Mouse (Mus musculus): Measurements from ENCODE around the gene Plau. TPM values are rescaled to one million over a fixed set of nuclear protein-coding genes. Genes with fewer than 3 reads are reported as not detected.

Gene Plau
- polyA plus RNA-seq, 1 experiment from 2014 or later: 1.7 TPM

DNA sequence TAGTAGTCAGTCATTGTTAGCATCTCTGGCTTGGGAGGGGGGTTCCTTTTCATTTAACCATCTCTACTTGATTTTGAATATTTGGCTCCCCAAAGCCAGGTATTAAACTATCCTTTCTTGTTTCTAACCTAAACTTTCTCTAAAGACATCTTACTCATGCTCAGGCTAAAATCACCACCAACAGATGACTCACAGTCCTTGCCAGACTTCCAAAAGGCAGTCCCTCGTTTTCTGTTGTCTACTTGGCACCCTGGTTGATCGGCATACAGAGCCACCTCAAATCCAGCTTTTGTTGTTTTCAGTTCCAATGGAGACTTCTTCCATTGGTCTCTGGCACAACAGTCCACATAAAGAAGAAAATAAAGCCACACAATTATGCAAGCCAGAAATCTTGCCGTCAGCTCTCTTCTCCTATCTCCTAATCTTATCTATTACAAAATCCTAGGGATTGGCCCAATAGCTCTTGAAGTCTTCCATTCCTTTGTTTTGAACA, 11.2 kb downstream of the Plau start:
- no peak overlapping the region for H3K4me3 ChIP-seq (ENCODE audit: control insufficient read depth in 1 of 2, insufficient read depth in 1 of 2, low read depth in 1 of 2, low read length in 2 of 2)

DNA sequence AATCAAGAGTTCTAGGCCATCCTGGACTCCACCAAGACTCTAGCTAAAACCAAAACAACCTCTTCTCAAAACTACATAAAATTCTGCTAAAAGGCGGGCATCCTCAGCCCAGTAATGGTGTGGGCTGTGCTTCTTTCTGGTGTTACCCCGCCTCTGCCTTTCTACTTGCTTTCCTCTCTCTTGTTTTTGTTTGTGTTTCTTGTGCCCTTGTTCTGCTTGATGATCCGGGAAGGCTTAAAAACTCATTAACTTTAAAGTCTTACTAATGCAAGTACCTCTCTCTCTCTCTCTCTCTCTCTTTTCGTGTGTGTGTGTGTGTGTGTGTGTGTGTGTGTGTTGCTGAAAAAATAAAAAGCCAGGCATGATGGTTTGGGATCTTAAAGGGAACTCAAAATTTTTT, 13.3 kb downstream of the Plau start:
- H3K4me1 ChIP-seq (ENCODE audit: control insufficient read depth in 2 of 2, insufficient read depth in 2 of 2, low read length in 2 of 2): peaks cover 0 to 2% of the 10 kb centered on the region in 2 experiments; a peak in 1 of 4 replicates
- no peak overlapping the region for H3K27ac ChIP-seq (replicated peaks in 1 of 2; ENCODE audit: control insufficient read depth in 1 of 2, insufficient read depth in 1 of 2, low read depth in 2 of 2, low read length in 2 of 2)
- ATAC-seq (ENCODE audit: insufficient number of reproducible peaks, insufficient read depth, low FRiP score, low read depth): no peak
- H3K4me2 ChIP-seq (ENCODE audit: low read length): no peak overlapping the region
- H3K36me3 ChIP-seq (ENCODE audit: control insufficient read depth, insufficient read depth, low read length): no peaks in the 10 kb centered on the region
- no peaks in the 10 kb centered on the region for H3K9me3 ChIP-seq (ENCODE audit: control insufficient read depth, low read length)
- H3K4me3 ChIP-seq (ENCODE audit: control insufficient read depth in 1 of 2, insufficient read depth in 1 of 2, low read depth in 1 of 2, low read length in 2 of 2): no peak overlapping the region
- no peak overlapping the region for H3K9ac ChIP-seq (ENCODE audit: low read length)
- no peaks in the 10 kb centered on the region for H3K27me3 ChIP-seq (ENCODE audit: control insufficient read depth, insufficient read depth, low read length)
- 68% methylated on average over 4 of the region's 4 CpGs for WGBS

More for the DNA sequence above, 11.2 kb downstream of the Plau start:
- ATAC-seq (ENCODE audit: insufficient number of reproducible peaks, insufficient read depth, low FRiP score, low read depth): no peak
- H3K36me3 ChIP-seq (ENCODE audit: control insufficient read depth, insufficient read depth, low read length): no peaks in the 10 kb centered on the region
- H3K9ac ChIP-seq (ENCODE audit: low read length): no peak overlapping the region
- H3K27me3 ChIP-seq (ENCODE audit: control insufficient read depth, insufficient read depth, low read length): no peaks in the 10 kb centered on the region
- H3K27ac ChIP-seq (replicated peaks in 1 of 2; ENCODE audit: control insufficient read depth in 1 of 2, insufficient read depth in 1 of 2, low read depth in 2 of 2, low read length in 2 of 2): no peak overlapping the region
- H3K4me1 ChIP-seq (ENCODE audit: control insufficient read depth in 2 of 2, insufficient read depth in 2 of 2, low read length in 2 of 2): peaks cover 0 to 2% of the 10 kb centered on the region in 2 experiments; a peak in 1 of 4 replicates
- H3K4me2 ChIP-seq (ENCODE audit: low read length): no peak overlapping the region
- WGBS: 72% methylated on average over 3 of the region's 3 CpGs
- no peaks in the 10 kb centered on the region for H3K9me3 ChIP-seq (ENCODE audit: control insufficient read depth, low read length)

DNA sequence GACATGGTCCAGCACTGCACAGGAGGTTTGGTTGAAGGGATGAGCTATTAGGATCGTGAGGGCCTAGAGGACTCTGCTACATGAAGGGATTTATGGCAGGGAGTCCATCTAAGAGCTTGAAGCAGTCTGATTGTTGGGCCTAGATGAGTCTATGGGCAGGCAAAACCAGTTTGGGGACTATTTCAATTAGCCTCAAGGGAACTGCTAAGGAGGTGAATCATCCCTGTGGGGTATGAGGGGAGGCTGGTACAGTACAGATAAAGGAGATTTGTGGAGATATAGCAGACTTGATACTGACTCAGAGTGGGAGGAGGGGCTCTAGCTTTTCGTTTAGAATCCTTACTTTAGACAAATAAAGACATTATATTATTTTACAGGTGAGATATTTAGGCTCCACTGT, 14.0 kb downstream of the Plau start:
- 69% methylated on average over 2 of the region's 2 CpGs for WGBS
- Histone ChIP-seq H3K27ac (replicated peaks in 1 of 2; ENCODE audit: control insufficient read depth in 1 of 2, insufficient read depth in 1 of 2, low read depth in 2 of 2, low read length in 2 of 2) (no peak overlapping the region), H3K9me3 (ENCODE audit: control insufficient read depth, low read length) (no peaks in the 10 kb centered on the region), H3K27me3 (ENCODE audit: control insufficient read depth, insufficient read depth, low read length) (no peaks in the 10 kb centered on the region), H3K4me1 (ENCODE audit: control insufficient read depth in 2 of 2, insufficient read depth in 2 of 2, low read length in 2 of 2) (peaks cover 0 to 2% of the 10 kb centered on the region in 2 experiments; a peak in 1 of 4 replicates), H3K4me3 (ENCODE audit: control insufficient read depth in 1 of 2, insufficient read depth in 1 of 2, low read depth in 1 of 2, low read length in 2 of 2) (no peak overlapping the region), H3K9ac (ENCODE audit: low read length) (no peak overlapping the region), H3K4me2 (ENCODE audit: low read length) (no peak overlapping the region), H3K36me3 (ENCODE audit: control insufficient read depth, insufficient read depth, low read length) (no peaks in the 10 kb centered on the region)
- ATAC-seq (ENCODE audit: insufficient number of reproducible peaks, insufficient read depth, low FRiP score, low read depth): no peak

DNA sequence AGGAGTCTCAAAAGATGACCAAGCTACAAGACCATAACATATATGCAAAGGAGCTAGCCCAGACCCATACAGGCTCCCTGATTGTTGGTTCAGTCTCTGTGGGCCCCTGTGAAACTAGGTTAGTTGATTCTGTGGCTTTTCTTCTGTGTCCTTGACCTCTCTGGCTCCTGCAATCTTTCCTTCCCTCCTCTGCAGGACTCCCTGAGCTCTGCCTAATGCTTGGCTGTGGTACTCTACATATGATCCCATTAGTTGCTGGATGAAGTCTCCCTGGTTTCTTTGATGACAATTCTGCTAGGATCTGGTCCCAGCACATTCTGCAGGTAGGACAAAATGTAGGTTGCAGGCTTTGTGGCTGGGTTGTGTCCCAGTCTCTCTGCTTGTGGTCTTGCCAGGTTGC, 15.3 kb downstream of the Plau start:
- Histone ChIP-seq H3K4me3 (ENCODE audit: control insufficient read depth in 1 of 2, insufficient read depth in 1 of 2, low read depth in 1 of 2, low read length in 2 of 2) (no peak overlapping the region), H3K9ac (ENCODE audit: low read length) (no peak overlapping the region)

DNA sequence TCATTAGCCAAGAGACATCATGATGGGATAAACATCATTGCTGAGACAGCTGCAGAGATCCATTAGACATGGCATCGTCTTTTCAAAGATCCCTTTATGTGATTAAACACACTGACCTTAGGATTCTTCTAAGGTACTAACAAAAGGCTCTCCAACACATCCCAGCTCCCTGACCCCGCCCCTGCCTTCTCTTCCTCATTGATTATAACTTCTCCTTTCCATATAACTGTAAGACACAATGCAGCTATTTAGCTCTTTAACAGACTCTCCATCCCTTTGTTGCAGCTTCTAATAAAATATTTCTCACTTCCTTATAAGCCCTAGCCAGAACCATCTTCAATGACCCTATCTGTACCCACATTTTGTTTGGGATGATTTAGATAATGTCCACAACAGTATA, 24.7 kb downstream of the Plau start:
- H3K9me3 ChIP-seq (ENCODE audit: control insufficient read depth, low read length): no peaks in the 10 kb centered on the region
- H3K4me3 ChIP-seq (ENCODE audit: control insufficient read depth in 1 of 2, insufficient read depth in 1 of 2, low read depth in 1 of 2, low read length in 2 of 2): no peak overlapping the region
- no peaks in the 10 kb centered on the region for H3K4me1 ChIP-seq (ENCODE audit: control insufficient read depth in 2 of 2, insufficient read depth in 2 of 2, low read length in 2 of 2)
- H3K36me3 ChIP-seq (ENCODE audit: control insufficient read depth, insufficient read depth, low read length): no peaks in the 10 kb centered on the region
- H3K27me3 ChIP-seq (ENCODE audit: control insufficient read depth, insufficient read depth, low read length): no peaks in the 10 kb centered on the region
- ATAC-seq (ENCODE audit: insufficient number of reproducible peaks, insufficient read depth, low FRiP score, low read depth): no peak
- H3K9ac ChIP-seq (ENCODE audit: low read length): no peak overlapping the region
- no peak overlapping the region for H3K4me2 ChIP-seq (ENCODE audit: low read length)
- 71% methylated on average over 2 of the region's 2 CpGs for WGBS
- no peak overlapping the region for H3K27ac ChIP-seq (replicated peaks in 1 of 2; ENCODE audit: control insufficient read depth in 1 of 2, insufficient read depth in 1 of 2, low read depth in 2 of 2, low read length in 2 of 2)

More for the DNA sequence above, 15.3 kb downstream of the Plau start:
- no peaks in the 10 kb centered on the region for H3K4me1 ChIP-seq (ENCODE audit: control insufficient read depth in 2 of 2, insufficient read depth in 2 of 2, low read length in 2 of 2)
- H3K4me2 ChIP-seq (ENCODE audit: low read length): no peak overlapping the region
- H3K27me3 ChIP-seq (ENCODE audit: control insufficient read depth, insufficient read depth, low read length): no peaks in the 10 kb centered on the region
- no peak overlapping the region for H3K27ac ChIP-seq (replicated peaks in 1 of 2; ENCODE audit: control insufficient read depth in 1 of 2, insufficient read depth in 1 of 2, low read depth in 2 of 2, low read length in 2 of 2)
- no peaks in the 10 kb centered on the region for H3K9me3 ChIP-seq (ENCODE audit: control insufficient read depth, low read length)
- no peak for ATAC-seq (ENCODE audit: insufficient number of reproducible peaks, insufficient read depth, low FRiP score, low read depth)
- H3K36me3 ChIP-seq (ENCODE audit: control insufficient read depth, insufficient read depth, low read length): no peaks in the 10 kb centered on the region

DNA sequence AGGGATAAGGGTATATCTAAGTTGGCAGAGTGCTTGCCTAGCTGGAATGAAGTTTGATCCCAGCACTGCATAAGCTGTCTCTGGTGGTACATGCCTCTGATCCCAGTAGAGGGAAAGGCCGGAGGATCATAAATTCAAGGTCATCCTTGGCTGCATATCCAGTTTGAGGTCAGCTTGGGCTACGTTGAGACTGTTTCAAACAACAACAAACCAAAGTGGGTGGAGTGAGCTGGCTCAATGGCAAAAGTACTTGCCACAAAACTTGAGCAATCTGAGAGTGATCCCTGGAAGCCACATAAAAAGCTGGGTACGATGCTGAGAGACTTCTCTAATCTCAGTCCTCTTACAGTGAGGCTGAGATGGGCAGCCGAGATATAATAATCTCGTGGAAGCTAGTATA, 25.1 kb downstream of the Plau start:
- H3K4me3 ChIP-seq (ENCODE audit: control insufficient read depth in 1 of 2, insufficient read depth in 1 of 2, low read depth in 1 of 2, low read length in 2 of 2): no peak overlapping the region
- no peak for ATAC-seq (ENCODE audit: insufficient number of reproducible peaks, insufficient read depth, low FRiP score, low read depth)

DNA sequence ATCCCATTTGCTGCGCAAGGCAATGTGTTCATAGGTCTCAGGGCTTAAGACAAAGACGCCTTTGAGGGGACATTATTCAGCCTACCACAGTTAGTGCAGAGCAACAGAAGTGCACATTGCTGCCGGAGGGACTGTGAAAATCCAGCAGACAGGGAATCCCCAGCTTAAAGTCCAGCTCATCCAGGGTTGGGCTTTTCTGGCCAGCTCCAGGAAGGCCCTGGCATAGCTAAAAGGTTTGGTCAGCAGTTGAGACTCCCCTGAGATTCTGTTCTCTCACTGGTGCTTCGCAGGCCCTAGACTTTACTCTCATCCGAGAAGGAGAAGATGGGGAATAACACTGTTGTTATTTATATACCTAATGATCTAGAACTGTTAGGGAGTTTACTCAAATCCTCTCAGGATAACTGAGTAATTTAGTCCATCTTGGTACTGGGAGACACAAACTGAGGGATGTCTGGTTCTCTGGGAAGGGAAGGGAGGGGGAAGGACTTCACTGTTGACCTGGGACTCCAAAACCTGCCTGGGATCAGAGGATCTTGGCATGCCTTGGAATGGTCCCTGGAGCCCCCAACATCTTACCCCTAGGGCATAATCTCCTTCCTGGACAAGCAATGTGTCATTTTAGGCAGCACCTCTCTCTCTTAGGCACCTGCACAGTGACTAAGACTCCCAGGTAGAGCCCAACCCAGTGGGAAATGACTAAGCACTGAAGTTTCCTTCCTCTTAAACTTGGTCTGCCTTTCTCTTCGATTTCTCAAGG, 27.0 kb downstream of the Plau start:
- no peak overlapping the region for H3K4me3 ChIP-seq (ENCODE audit: control insufficient read depth in 1 of 2, insufficient read depth in 1 of 2, low read depth in 1 of 2, low read length in 2 of 2)
- H3K9me3 ChIP-seq (ENCODE audit: control insufficient read depth, low read length): no peaks in the 10 kb centered on the region
- H3K4me1 ChIP-seq (ENCODE audit: control insufficient read depth in 2 of 2, insufficient read depth in 2 of 2, low read length in 2 of 2): no peaks in the 10 kb centered on the region
- H3K4me2 ChIP-seq (ENCODE audit: low read length): no peak overlapping the region
- H3K9ac ChIP-seq (ENCODE audit: low read length): no peak overlapping the region
- 71% methylated on average over 6 of the region's 6 CpGs for WGBS
- H3K36me3 ChIP-seq (ENCODE audit: control insufficient read depth, insufficient read depth, low read length): no peaks in the 10 kb centered on the region
- no peaks in the 10 kb centered on the region for H3K27me3 ChIP-seq (ENCODE audit: control insufficient read depth, insufficient read depth, low read length)
- no peak overlapping the region for H3K27ac ChIP-seq (replicated peaks in 1 of 2; ENCODE audit: control insufficient read depth in 1 of 2, insufficient read depth in 1 of 2, low read depth in 2 of 2, low read length in 2 of 2)
- ATAC-seq (ENCODE audit: insufficient number of reproducible peaks, insufficient read depth, low FRiP score, low read depth): no peak

More for the DNA sequence above, 25.1 kb downstream of the Plau start:
- Histone ChIP-seq H3K4me2 (ENCODE audit: low read length) (no peak overlapping the region), H3K4me1 (ENCODE audit: control insufficient read depth in 2 of 2, insufficient read depth in 2 of 2, low read length in 2 of 2) (no peaks in the 10 kb centered on the region), H3K9ac (ENCODE audit: low read length) (no peak overlapping the region), H3K9me3 (ENCODE audit: control insufficient read depth, low read length) (no peaks in the 10 kb centered on the region), H3K27ac (replicated peaks in 1 of 2; ENCODE audit: control insufficient read depth in 1 of 2, insufficient read depth in 1 of 2, low read depth in 2 of 2, low read length in 2 of 2) (no peak overlapping the region), H3K27me3 (ENCODE audit: control insufficient read depth, insufficient read depth, low read length) (no peaks in the 10 kb centered on the region), H3K36me3 (ENCODE audit: control insufficient read depth, insufficient read depth, low read length) (no peaks in the 10 kb centered on the region)
- WGBS: 64% methylated on average over 5 of the region's 5 CpGs

DNA sequence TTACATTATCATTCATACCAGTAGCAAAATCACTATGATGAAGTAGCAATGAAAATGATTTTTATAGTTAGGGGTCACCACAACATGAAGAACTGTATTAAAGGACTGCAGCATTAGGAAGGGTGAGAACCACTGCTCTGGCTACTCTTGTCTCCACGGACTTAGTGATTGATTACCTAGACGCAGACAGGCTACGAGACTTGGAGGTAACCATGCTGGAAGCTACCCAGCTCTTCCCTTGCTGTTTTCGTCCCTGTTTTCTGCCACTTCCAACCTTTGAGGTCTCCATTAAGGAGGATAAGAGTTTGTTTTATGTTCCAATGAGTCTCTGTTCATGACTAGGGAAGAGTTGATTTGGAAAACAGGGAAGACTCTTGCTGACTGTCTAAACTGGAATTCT, 27.7 kb downstream of the Plau start:
- H3K9me3 ChIP-seq (ENCODE audit: control insufficient read depth, low read length): no peaks in the 10 kb centered on the region
- H3K36me3 ChIP-seq (ENCODE audit: control insufficient read depth, insufficient read depth, low read length): no peaks in the 10 kb centered on the region
- H3K4me1 ChIP-seq (ENCODE audit: control insufficient read depth in 2 of 2, insufficient read depth in 2 of 2, low read length in 2 of 2): no peaks in the 10 kb centered on the region
- H3K9ac ChIP-seq (ENCODE audit: low read length): no peak overlapping the region
- no peak overlapping the region for H3K27ac ChIP-seq (replicated peaks in 1 of 2; ENCODE audit: control insufficient read depth in 1 of 2, insufficient read depth in 1 of 2, low read depth in 2 of 2, low read length in 2 of 2)
- 71% methylated on average over 4 of the region's 4 CpGs for WGBS
- no peaks in the 10 kb centered on the region for H3K27me3 ChIP-seq (ENCODE audit: control insufficient read depth, insufficient read depth, low read length)
- H3K4me2 ChIP-seq (ENCODE audit: low read length): no peak overlapping the region
- no peak for ATAC-seq (ENCODE audit: insufficient number of reproducible peaks, insufficient read depth, low FRiP score, low read depth)
- no peak overlapping the region for H3K4me3 ChIP-seq (ENCODE audit: control insufficient read depth in 1 of 2, insufficient read depth in 1 of 2, low read depth in 1 of 2, low read length in 2 of 2)

All from heart, embryonic 14.5 days (tissue).